Mouse (Mus musculus) CH12.LX (cell line): Measurements from ENCODE around the gene Tlr9.

Experiments used
- CTCF ChIP-seq, 2 experiments: IDR thresholded peaks in 1 of 2; conservative IDR thresholded peaks in 1 of 2; 2 replicates each; pipeline ENCODE4 v1.5.1; 2011 to 2012; ENCODE audit warnings: low read depth in 2 of 2, low read length in 2 of 2, improper control_type of control experiment in 1 of 2, inconsistent platforms in 1 of 2, mild to moderate bottlenecking in 1 of 2, moderate library complexity in 1 of 2
- MAX ChIP-seq: IDR thresholded peaks from 2 replicates; pipeline ENCODE4 v1.6.1; 2011; ENCODE audit warnings: low read length, improper control_type of control experiment
- NRF1 ChIP-seq: IDR thresholded peaks from 2 replicates; pipeline ENCODE4 v1.6.1; 2014; ENCODE audit warnings: low read depth, mild to moderate bottlenecking, inconsistent platforms, low read length, improper control_type of control experiment, moderate library complexity
- SIN3A ChIP-seq: IDR thresholded peaks from 2 replicates; pipeline ENCODE4 v1.6.1; 2012; ENCODE audit warnings: low read length, improper control_type of control experiment, inconsistent platforms
- ZKSCAN1 ChIP-seq: IDR thresholded peaks from 2 replicates; pipeline ENCODE4 v1.6.1; 2012; ENCODE audit warnings: low read depth, inconsistent platforms, low read length, improper control_type of control experiment, borderline replicate concordance

GRCm38 (mm10) chr9:106211680-106212593 is 10.5 kb upstream of the Tlr9 start:
- TF ChIP-seq CTCF (conservative IDR thresholded peaks at IDR 0.05 in 1 of 2, IDR thresholded peaks at IDR 0.05 in 1 of 2; ENCODE audit: low read depth in 2 of 2, low read length in 2 of 2) (peak; percentile 94 to 100), SIN3A (peak; percentile 91), NRF1 (peak; percentile 30; the same call in 1 of the 2 replicates), MAX (peak; percentile 53), ZKSCAN1 (no peak)
